Mouse (Mus musculus) spleen, adult 18-20 months (tissue): ENCODE measurements around the gene Zfp706.
A peak's percentile ranks its signal among the peaks of the same experiment; 100 is the strongest.
"Not testable (repeated sequence)": the region's sequence is repeated elsewhere in the genome, so short reads cannot be mapped to it uniquely, and the experiment has no call there.

Source experiments
- DNase-seq, 2 experiments: peaks; one replicate each; pipeline ENCODE4 v3.0.0; 2022; ENCODE audit warnings: mixed read lengths in 2 of 2

Gene Zfp706

GRCm38 (mm10) chr15:37008546-37008945, 973 bp upstream of the Zfp706 start:
- no peak for DNase-seq

- DNase-seq = no peak
Measured at GRCm38 (mm10) chr15:37007959-37008419, 416 bp upstream of the Zfp706 start.

- peak; percentile 46 to 49 for DNase-seq
Measured at GRCm38 (mm10) chr15:37006475-37007164, 953 bp downstream of the Zfp706 start.

GRCm38 (mm10) chr15:37005793-37006474, 1.6 kb downstream of the Zfp706 start:
- no peak for DNase-seq

- DNase-seq = no peak
Measured at GRCm38 (mm10) chr15:37004858-37005257, 2.7 kb downstream of the Zfp706 start.

- no peak for DNase-seq
Measured at GRCm38 (mm10) chr15:37002276-37002675, 5.3 kb downstream of the Zfp706 start.

- not testable (repeated sequence) for DNase-seq
Measured at GRCm38 (mm10) chr15:36999602-37000001, 8.0 kb downstream of the Zfp706 start.

- DNase-seq = no peak
Measured at GRCm38 (mm10) chr15:36995166-36995565, 12.4 kb downstream of the Zfp706 start.

- no peak for DNase-seq
Measured at GRCm38 (mm10) chr15:36994665-36995064, 12.9 kb downstream of the Zfp706 start.

GRCm38 (mm10) chr15:36993435-36994178, 14.0 kb downstream of the Zfp706 start:
- DNase-seq = no peak

- DNase-seq = no peak
Measured at GRCm38 (mm10) chr15:36991353-36991752, 16.2 kb downstream of the Zfp706 start.

- DNase-seq = no peak
Measured at GRCm38 (mm10) chr15:36989922-36990321, 17.7 kb downstream of the Zfp706 start.

- no peak for DNase-seq
Measured at GRCm38 (mm10) chr15:36988718-36989115, 18.9 kb downstream of the Zfp706 start.

- no peak for DNase-seq
Measured at GRCm38 (mm10) chr15:36987976-36988717, 19.4 kb downstream of the Zfp706 start.

GRCm38 (mm10) chr15:36987211-36987877, 20.2 kb downstream of the Zfp706 start:
- DNase-seq = peak in 1 of 2 experiments; percentile 27

- DNase-seq = no peak
Measured at GRCm38 (mm10) chr15:36985567-36985925, 22.0 kb downstream of the Zfp706 start.

- no peak for DNase-seq
Measured at GRCm38 (mm10) chr15:36984921-36985566, 22.5 kb downstream of the Zfp706 start.

- DNase-seq = no peak
Measured at GRCm38 (mm10) chr15:36983455-36983854, 24.1 kb downstream of the Zfp706 start.

GRCm38 (mm10) chr15:36980238-36980637, 27.3 kb downstream of the Zfp706 start:
- DNase-seq = no peak

GRCm38 (mm10) chr15:36979488-36980201, 27.9 kb downstream of the Zfp706 start:
- DNase-seq = peak; percentile 30 to 35

GRCm38 (mm10) chr15:36979159-36979487, 28.4 kb downstream of the Zfp706 start:
- DNase-seq = no peak
